In the genomic region with DNA sequence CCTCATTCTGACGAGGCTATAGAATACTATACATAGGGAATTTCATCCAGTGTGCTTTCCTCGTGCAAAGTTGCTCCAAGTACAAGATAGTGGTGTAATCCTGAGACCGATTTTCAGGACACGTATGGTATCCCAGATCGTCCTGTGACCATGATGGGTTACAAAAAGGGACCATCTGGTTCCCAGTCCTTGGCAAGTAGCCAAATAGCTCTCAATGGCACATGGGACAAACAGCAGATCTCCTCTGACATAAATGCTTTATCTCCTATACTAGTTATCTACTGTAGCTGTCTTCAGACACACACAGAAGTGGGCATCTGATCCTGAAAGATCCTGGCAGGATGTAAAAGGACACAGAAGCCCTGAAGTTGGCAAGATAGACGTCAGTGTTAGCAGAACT, we compare ENCODE assay signal across 19 mouse cellular contexts. TPM values are rescaled to one million over a fixed set of nuclear protein-coding genes. Genes with fewer than 3 reads are reported as not detected.
DNase-seq lines count a peak whose midpoint lies in the region; ATAC-seq and TF ChIP-seq lines count a peak whose summit lies in the region.
"Had no signal": no experiment of that assay in that cellular context is flagged by ENCODE, and none has a peak within 500 bp of the region (broad histone marks: within the 10 kb centered on the region; RNA-seq: fewer than 3 reads in every experiment).

No protein-coding gene starts in this region.

- no peaks in the 10 kb centered on the region for H3K9me3 ChIP-seq in lung, embryonic 14.5 days (ENCODE audit: low read depth, low read length)
- H3K9me3 ChIP-seq: embryonic facial prominence, embryonic 13.5 days; forebrain, embryonic 12.5 days; hindbrain, embryonic 15.5 days had no signal

- TF ChIP-seq CTCF in lung, embryonic 14.5 days (IDR thresholded peaks at IDR 0.05; ENCODE audit: low read depth), result no peak

- no peaks in the 10 kb centered on the region for H3K27me3 ChIP-seq in lung, embryonic 14.5 days (ENCODE audit: insufficient read depth, low read length)
- H3K27me3 ChIP-seq: embryonic facial prominence, embryonic 13.5 days; forebrain, embryonic 12.5 days; hindbrain, embryonic 15.5 days had no signal

- DNase-seq in heart, adult 11 months, result peak; percentile 46
- DNase-seq in heart, postnatal 36 days, result no peak
- DNase-seq in lung, embryonic 14.5 days, result peak; percentile 14
- no peak for DNase-seq in lung, postnatal 4 days
- DNase-seq in testis, postnatal 10 days (ENCODE audit: low spot score), result peak; percentile 16
- DNase-seq in testis, postnatal 14 days (ENCODE audit: low spot score), result no peak
- DNase-seq in T-cell, adult 2 months (ENCODE audit: low spot score), result no peak
- DNase-seq: adrenal gland, postnatal 10 days; cerebellum, adult 8-10 months; cerebellum, postnatal 36 days; gastrocnemius, adult 2 months; gastrocnemius, postnatal 25 days; heart, postnatal 10 days; kidney, adult 11 months had no signal

- WGBS in lung, embryonic 14.5 days, result 61% methylated on average over 6 of the region's 6 CpGs

- no peak overlapping the region for H3K4me2 ChIP-seq in lung, embryonic 14.5 days
- H3K4me2 ChIP-seq: embryonic facial prominence, embryonic 13.5 days; forebrain, embryonic 12.5 days; hindbrain, embryonic 15.5 days had no signal

- no peak overlapping the region for H3K4me3 ChIP-seq in lung, embryonic 14.5 days (ENCODE audit: low read depth, low read length)
- H3K4me3 ChIP-seq: embryonic facial prominence, embryonic 13.5 days; forebrain, embryonic 12.5 days; gastrocnemius, adult 2 months; hindbrain, embryonic 10.5 days; hindbrain, embryonic 15.5 days had no signal

- intact Hi-C loops in heart, postnatal 36 days (cut with DNase I), result no loop called here

- H3K9ac ChIP-seq in lung, embryonic 14.5 days, result no peak overlapping the region
- H3K9ac ChIP-seq: embryonic facial prominence, embryonic 13.5 days; forebrain, embryonic 12.5 days; hindbrain, embryonic 15.5 days had no signal

- H3K4me1 ChIP-seq in lung, embryonic 14.5 days (ENCODE audit: insufficient read depth), result no peaks in the 10 kb centered on the region
- H3K4me1 ChIP-seq: embryonic facial prominence, embryonic 13.5 days; forebrain, embryonic 12.5 days; hindbrain, embryonic 10.5 days; hindbrain, embryonic 15.5 days had no signal

- no peak for ATAC-seq in lung, embryonic 14.5 days (ENCODE audit: insufficient read depth)
- ATAC-seq: inflammation-experienced regulatory T-cells, adult 6 months had no signal

- no peak overlapping the region for H3K27ac ChIP-seq in lung, embryonic 14.5 days (ENCODE audit: low read depth)
- H3K27ac ChIP-seq: embryonic facial prominence, embryonic 13.5 days; forebrain, embryonic 12.5 days; gastrocnemius, adult 2 months; hindbrain, embryonic 10.5 days; hindbrain, embryonic 15.5 days had no signal

- no peaks in the 10 kb centered on the region for H3K36me3 ChIP-seq in lung, embryonic 14.5 days (ENCODE audit: insufficient read depth)
- H3K36me3 ChIP-seq: embryonic facial prominence, embryonic 13.5 days; forebrain, embryonic 12.5 days; hindbrain, embryonic 10.5 days; hindbrain, embryonic 15.5 days had no signal

RNA-seq across cellular contexts. Expression of gene Eif2ak1, which starts 32.2 kb away (rescaled TPM):
- 10 to 100 TPM; 18.6 to 20.4 TPM for total RNA-seq in heart, postnatal 36 days (2021)
- 42.1 and 42.4 TPM in 2 replicates for polyA plus RNA-seq in lung, embryonic 14.5 days (2014; fragmentation: Nextera tagmentation; extraction: Ambion mirVana)

RNA-seq across cellular contexts. Expression of gene Usp42, which starts 53.3 kb away (rescaled TPM):
- 1 to 10 TPM; 6.8 to 6.9 TPM for total RNA-seq in heart, postnatal 36 days (2021)
- 24.1 and 26.8 TPM in 2 replicates for polyA plus RNA-seq in lung, embryonic 14.5 days (2014; fragmentation: Nextera tagmentation; extraction: Ambion mirVana)

Comparison
In these comparisons a context has a peak if more than half of its experiments do, and no peak if none do; other contexts are left out.
1. DNase-seq: peak in heart, adult 11 months (single experiment), lung, embryonic 14.5 days (single experiment) and testis, postnatal 10 days (single experiment); none in heart, postnatal 36 days (0 of 2), lung, postnatal 4 days (0 of 2), testis, postnatal 14 days (single experiment) and T-cell, adult 2 months (single experiment).